Mouse (Mus musculus) small intestine, adult 2 months (tissue): Measurements from ENCODE around the gene BC048562.

ENCODE experiments used
- CTCF ChIP-seq: fragments of 200-500 bp; IDR thresholded peaks from 2 replicates; pipeline ENCODE4 v1.5.1; 2012; ENCODE audit warnings: low read depth, mild to moderate bottlenecking, control low read depth, inconsistent platforms, low read length, moderate library complexity, mixed read lengths; ENCODE audit not compliant: insufficient replicate concordance, insufficient read length; ENCODE audit errors: extremely low read depth
- POLR2A ChIP-seq: fragments of 200-500 bp; IDR thresholded peaks from 2 replicates; pipeline ENCODE4 v1.6.1; 2012; ENCODE audit warnings: low read depth, mild to moderate bottlenecking, control low read depth, inconsistent platforms, low read length, moderate library complexity

GRCm38 (mm10) chr9:108459939-108460318 is 23.6 kb downstream of the BC048562 start:
- TF ChIP-seq CTCF (no peak), POLR2A (no peak)
